Mouse (Mus musculus) G1E (cell line): ENCODE results near the gene Gm21822. TPM values are rescaled to one million over a fixed set of nuclear protein-coding genes. Genes with fewer than 3 reads are reported as not detected.
"Not testable (repeated sequence)": the region's sequence is repeated elsewhere in the genome, so short reads cannot be mapped to it uniquely, and the experiment has no call there.

Source experiments
- ATAC-seq: 2 replicates; pipeline ENCODE4 v1.8.0; 2016; ENCODE audit warnings: mild to moderate bottlenecking; ENCODE audit not compliant: insufficient number of reproducible peaks, poor library complexity, low FRiP score, severe bottlenecking; ENCODE audit errors: extremely low read depth
- DNase-seq: peaks from one replicate; pipeline ENCODE4 v3.0.0; 2012; ENCODE audit warnings: low spot score
- H3K27me3 ChIP-seq: 2 replicates; pipeline ENCODE4 v1.6.1; 2012; ENCODE audit warnings: mild to moderate bottlenecking, low read length, inconsistent platforms; ENCODE audit not compliant: insufficient read depth
- H3K36me3 ChIP-seq: replicated peaks from 2 replicates; pipeline ENCODE3; 2012; ENCODE audit warnings: mild to moderate bottlenecking, inconsistent platforms
- H3K4me1 ChIP-seq: 2 replicates; pipeline ENCODE4 v1.6.1; 2012; ENCODE audit warnings: low read depth, low read length, inconsistent platforms, mixed read lengths; ENCODE audit not compliant: insufficient read depth
- H3K4me3 ChIP-seq: 2 replicates; pipeline ENCODE4 v1.5.1; 2012; ENCODE audit warnings: low read depth, mild to moderate bottlenecking, inconsistent platforms, low read length, moderate library complexity, mixed read lengths
- H3K9me3 ChIP-seq: replicated peaks from 2 replicates; pipeline ENCODE4 v1.6.1; 2012; ENCODE audit warnings: inconsistent platforms
- polyA plus RNA-seq: library from polyadenylated mRNA; stranded (reverse); fragments of >175 nt; gene quantifications from 2 replicates; pipeline ENCODE4 v1.2.3, GENCODE M21; 2012
- total RNA-seq, 2 experiments: library from RNA; stranded (forward) in 1 of 2; stranded (reverse) in 1 of 2; fragments of 200-1000 nt in 1 of 2; fragments of >200 nt in 1 of 2; fragmentation: Nextera tagmentation in 1 of 2; gene quantifications; 2 replicates each; pipeline ENCODE4 v1.2.3; 2014 to 2017

Gm21822 gene
- total RNA-seq (2014; fragmentation: Nextera tagmentation) (not detected in 2 replicates), total RNA-seq (2017) (not detected in 2 replicates), polyA plus RNA-seq (not detected in 2 replicates)

DNA sequence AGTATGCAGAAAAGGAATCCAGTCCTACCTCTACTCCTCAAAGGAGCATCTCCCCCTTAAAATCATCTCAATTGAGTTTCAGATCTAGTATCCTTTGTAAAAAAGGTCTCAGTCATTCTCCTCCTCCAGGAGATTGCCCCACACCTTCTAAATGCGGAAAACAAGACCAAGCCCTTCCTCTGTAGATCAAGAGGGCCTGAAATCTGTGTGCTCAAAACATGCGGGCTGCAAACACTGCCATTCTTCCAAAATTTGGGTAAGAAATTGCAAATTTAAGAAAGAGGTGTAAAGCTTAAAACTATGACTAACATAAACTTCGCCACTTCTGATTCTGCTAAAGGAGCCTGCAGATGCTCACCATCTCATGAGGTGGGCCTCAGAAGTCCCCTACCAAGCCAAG, at the start of gene Gm21822:
Gm21822 (plus strand) TSS at position 301 of the 400 bp plus-strand sequence.
- not testable (repeated sequence) for H3K36me3 ChIP-seq, H3K4me1 ChIP-seq, DNase-seq, H3K9me3 ChIP-seq, H3K27me3 ChIP-seq, H3K4me3 ChIP-seq, ATAC-seq
